Mouse (Mus musculus) E14TG2a.4 (cell line): ENCODE data around the gene Rabep1.

Experiments
- CTCF ChIP-seq: conservative IDR thresholded peaks from 2 replicates; pipeline ENCODE4 v1.5.1; 2014; ENCODE audit warnings: low read length
- NANOG ChIP-seq: IDR thresholded peaks from 2 replicates; pipeline ENCODE4 v1.6.1; 2014; ENCODE audit warnings: borderline replicate concordance, low read length, mixed read lengths
- POU5F1 ChIP-seq: IDR thresholded peaks from 2 replicates; pipeline ENCODE4 v1.6.1; 2014; ENCODE audit warnings: low read length, borderline replicate concordance

DNA sequence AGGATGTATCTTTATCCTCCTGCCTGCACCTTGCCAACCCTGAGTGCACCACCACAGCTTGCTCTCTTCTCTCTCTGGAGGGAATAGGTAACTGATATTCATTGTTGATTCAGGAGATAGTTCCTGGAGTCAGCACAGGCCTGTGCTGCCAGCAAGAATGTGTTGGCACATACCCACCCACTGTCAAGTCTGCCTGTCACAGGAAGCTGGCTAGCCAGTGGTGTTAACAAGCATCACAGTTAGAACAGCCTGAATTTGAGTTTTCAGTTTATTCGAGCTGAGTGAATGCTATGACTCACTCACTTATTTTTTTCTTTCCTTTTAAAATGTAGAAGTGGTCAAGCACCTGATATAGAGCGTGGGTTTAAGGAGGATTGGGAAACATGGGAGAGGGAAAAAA lies 73.3 kb downstream of the Rabep1 start:
- TF ChIP-seq CTCF (no peak), NANOG (no peak), POU5F1 (no peak)
